Mouse (Mus musculus) kidney, postnatal 10 days (tissue): ENCODE results near the gene Cdh4.

Source experiments
- DNase-seq: peaks from one replicate; pipeline ENCODE4 v3.0.0; 2021; ENCODE audit warnings: mixed read lengths

The Cdh4 gene

DNA sequence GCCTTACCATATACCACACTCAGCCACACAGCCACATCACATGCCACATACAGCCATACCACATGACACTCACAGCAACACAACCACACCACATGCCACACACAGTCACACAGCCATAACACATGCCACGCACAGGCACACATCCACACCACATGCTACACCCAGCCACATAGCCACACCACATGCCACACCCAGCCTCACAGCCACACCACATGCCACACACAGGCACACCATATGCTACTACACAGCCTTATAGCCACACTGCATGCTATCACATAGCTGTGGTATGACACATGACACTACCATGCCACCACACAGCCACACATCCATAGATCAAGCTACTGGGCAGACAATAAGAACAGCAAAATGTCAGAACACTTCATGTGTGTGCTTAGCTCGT is 158.1 kb downstream of the Cdh4 start:
- no peak for DNase-seq

DNA sequence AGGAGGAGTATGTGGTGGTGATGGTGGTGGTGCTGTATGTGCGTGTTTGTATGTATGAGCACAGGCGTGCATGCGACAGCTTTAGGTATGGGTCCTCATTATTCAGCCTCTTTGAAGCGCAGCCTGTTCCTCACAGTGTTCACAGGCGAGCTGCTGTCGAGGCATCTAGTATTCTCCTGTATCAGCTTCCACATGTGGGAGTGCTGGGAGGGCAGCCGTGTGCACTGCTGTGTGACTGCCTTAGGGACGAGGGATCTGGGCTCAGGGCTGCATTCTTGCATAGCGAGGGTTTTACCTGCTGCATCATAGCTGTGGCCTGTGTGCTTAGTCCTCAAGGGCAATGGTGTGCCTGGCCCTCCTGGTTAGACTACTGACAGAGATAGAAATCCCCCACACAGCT is 158.9 kb downstream of the Cdh4 start:
- no peak for DNase-seq

DNA sequence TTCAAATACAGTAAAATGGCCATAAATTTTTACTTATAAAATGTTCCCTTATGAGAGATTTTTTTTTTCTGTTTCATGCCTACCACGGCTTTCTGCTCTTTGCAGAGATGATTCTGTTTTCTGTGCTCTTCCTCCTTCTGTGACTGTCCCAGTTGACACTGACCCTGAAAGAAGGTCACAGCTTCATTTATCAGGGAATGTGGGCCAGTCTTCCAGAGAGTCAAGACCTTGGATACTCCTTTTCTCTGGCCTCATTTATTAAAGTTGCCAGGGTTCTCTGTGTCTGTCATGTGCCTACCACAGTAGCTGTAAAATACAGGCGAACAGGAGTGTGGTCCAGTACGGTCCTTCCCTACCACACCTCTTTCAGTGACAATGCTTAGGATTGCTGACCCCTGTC is 162.5 kb downstream of the Cdh4 start:
- DNase-seq = no peak

DNA sequence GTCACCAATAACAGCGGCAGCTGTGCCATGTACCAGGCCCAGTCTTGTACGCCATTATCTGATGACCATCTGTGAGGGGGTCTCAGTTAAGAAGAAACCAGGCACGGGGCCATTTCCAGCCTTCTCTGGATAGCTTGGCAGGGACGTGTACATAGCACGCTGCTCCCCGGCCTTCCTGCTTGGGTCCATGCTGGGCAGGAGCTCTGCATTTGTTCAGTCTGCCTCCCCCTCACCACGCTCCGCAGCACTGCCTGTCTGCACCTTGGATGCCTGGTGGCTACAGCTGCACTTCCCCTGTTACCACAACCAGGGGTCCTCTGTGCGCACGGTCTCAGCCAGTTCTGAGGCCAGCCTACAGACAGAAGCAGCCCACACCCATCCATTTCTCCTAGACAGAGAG is 163.0 kb downstream of the Cdh4 start:
- no peak for DNase-seq

DNA sequence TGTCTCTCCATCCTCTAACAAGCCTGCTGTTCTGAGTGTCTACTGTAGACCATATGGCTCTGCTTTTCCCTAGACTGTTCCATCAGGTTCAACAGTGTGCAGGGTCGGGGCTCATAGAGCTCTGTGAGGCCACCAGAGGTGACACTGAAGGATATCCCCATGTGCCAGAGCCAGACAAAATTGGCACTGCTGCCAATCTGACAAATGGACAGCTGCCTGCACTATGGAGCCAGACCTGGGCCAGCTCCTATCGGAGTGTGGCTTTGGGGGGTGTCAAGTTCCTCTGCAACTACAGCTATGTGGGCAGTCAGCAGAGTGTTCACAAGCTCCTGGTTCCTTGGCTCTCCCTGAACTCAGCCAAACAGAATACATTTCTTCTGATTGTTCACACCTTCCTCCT is 164.1 kb downstream of the Cdh4 start:
- no peak for DNase-seq

DNA sequence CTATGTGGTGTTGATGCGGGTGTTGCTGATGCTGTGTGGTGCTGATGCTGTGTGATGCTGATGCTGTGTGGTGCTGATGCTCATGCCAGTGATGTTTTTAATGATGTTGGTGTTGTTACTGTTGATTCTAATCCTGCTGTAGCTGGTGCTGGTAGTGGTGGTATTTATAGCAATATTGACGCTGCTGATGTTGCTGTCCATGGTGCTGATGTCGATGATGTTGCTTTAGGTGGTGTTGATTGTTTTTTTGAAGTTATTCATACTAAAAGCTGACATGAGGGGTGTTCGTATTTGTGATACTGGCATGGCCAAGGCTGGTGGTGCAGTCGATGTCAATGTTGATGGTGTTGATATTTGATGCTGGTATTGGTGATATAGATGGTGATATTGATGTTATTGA is 173.7 kb downstream of the Cdh4 start:
- DNase-seq = peak; percentile 72

DNA sequence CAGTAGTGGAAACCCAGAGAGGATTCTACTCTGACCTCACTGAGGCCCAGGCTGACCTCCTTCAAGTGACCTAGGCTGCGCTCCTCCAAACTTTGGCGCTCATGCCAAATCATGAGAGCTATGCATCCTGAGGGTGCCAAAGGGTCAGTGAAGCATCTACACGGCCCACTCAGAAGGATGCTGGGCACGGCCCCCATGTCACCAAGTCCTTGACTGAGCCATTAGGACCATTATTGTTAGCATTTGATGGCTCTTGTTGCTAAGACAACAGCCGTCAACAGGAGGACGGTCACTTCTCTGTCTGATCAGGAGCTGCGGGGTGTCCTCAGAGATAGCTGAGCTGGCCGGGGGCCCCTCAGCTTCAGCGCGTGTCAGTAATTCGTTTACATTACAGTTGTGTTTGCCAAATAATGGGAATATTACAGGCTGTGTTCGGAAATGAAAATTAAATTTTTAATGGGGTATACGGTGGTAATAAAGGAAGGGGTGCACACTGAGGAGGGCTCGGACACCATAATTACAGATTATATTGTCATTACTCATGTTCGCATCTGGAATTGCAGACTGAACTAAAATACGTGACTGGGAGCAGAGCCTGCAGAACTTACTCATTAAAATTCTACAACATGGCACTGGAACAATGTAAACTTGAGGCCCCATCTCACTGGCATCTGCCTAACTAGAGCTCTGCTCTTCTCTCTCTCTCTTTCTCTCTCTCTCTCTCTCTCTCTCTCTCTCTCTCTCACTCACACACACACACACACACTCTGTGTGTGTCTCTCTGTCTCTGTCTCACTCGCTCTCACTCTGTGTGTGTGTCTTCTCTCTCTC is 181.6 kb downstream of the Cdh4 start:
- no peak for DNase-seq

DNA sequence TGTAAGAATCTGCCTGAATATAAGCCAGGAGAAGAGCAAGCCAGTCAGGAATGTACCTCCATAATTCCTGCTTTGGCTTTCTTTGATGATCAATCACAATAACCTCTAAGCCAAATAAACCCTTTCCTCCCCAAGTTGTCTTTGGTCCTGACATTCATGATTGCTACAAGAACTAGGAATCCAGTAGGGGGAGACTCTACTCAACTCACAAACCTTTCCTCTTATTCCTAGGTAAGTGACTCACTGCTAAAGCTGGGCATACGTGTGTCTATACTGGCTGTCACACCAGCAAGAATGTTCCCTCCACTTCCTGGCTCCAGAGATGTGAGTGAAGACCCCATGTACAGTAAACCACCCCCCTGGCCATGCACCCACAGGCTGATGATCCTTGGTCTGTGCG is 185.3 kb downstream of the Cdh4 start:
- DNase-seq = no peak

DNA sequence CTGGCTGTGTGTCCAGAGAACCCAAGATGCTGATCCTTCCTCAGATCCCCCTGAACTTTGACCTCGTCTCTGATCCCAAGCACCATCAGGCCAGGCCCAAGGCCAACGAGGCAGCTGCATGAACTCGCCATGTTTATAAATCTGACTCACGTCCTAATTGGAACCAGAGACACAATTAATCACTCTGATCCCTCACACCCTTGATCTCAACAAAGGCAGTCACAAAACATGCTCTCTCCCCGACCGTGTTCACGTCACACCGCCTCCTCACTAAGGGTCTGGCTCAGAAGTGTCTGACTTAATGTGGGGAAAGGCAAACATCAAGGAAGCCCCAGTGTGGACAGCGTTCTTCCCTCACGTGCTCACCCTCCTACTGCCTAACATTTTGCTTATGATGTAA is 188.5 kb downstream of the Cdh4 start:
- no peak for DNase-seq

DNA sequence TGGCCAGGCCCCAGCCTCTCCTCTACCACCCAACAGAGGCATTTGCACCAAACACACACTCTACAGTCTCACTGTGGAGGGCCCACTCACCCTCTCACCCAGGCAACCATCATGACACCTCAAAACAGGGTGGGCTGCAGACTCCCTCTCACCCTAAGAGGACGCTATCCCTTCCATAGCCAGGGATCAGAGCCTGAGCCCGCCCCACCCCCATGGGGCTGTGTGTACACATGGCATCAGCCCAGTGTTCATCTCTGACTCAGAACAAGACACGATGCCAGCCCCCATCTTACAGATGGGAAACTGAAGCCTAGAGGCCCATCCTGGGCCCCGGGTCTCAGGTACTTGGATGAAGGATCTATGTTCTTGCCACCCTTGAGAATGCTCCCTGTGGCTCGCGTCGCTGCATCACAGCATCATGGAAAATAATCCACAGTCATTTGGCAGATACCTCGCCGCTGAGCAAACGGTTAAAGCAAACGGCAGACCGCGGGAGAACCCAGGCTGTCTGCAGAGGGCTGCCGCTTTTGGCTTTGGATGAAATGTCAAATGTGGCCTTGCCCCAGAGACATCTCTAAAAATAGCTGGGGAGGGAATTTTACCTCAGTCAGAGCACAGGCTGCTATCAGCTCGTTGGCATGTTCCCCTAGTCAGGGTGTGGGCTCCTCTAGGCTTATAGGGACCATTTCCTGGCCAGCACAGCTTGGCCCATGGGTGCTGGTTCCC is 198.5 kb downstream of the Cdh4 start:
- DNase-seq = no peak

DNA sequence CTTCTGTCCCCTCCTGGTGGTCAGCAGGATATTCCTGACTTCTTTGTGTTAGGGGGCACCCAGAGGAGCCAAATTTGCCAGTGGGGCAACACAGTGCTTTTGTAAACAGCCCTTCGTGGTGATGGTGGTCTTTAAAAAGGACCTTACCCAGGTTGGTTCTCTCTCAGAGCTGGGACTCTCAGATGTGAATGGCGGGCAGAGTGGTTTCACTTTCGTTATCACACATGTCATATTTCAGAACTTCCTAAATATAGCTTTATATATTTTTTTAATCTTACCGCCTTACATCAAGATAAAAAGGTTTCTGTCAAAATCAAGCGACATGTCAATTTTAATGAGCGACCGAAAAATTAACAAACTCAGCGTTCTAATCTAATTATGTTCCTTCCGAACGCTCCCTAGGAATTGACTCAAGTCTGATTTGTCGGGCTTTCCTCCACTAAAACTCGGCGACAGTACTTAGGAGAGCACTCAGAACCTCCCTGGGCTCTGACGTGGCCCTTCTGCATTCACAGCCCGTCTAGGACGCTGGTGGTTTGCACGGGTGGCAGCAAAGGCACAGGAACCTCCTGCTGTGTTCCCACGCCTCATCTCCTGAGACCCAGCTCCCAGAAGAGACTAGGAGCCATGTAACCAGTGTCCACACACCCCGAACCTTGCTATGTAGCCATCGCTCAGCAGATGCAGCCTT is 206.5 kb downstream of the Cdh4 start:
- no peak for DNase-seq

DNA sequence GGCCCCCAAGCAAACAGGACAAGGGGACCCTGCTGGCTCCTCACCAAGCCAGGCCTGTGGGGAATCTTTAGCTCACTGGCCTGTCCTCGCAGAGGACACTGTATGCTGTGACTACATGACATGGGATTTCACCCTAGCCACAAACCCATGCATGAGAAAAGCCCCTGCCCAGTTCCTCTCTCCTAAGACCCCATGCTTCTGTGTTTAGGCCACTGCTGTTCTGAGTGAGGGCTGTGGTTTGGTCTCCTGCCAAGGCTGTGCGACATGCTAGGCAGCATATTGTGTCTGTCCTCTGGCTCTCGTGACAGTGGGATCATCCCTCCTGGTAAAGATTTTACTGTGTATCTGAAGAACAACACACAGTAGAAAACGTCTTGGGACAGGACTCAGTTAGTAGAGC is 207.1 kb downstream of the Cdh4 start:
- peak; percentile 21 for DNase-seq

DNA sequence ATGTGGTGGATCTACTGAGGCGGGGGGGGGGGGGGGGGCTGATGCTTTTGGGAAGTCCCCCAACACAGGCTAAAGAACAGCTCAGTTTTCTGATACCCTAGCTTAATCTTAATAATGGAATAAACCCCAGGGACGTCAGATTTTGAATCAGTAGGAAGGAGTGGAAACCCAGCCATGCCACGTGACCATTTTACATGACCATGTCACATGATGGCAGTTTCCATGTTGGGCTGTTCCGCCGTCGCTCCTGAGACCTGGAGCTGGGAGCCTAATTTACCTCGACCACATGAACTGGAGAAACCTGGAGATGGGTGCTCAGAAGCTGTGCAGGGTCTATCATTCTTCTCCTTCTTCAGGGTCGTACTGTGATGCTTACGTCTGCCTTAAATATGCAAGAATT is 207.9 kb downstream of the Cdh4 start:
- DNase-seq = no peak

DNA sequence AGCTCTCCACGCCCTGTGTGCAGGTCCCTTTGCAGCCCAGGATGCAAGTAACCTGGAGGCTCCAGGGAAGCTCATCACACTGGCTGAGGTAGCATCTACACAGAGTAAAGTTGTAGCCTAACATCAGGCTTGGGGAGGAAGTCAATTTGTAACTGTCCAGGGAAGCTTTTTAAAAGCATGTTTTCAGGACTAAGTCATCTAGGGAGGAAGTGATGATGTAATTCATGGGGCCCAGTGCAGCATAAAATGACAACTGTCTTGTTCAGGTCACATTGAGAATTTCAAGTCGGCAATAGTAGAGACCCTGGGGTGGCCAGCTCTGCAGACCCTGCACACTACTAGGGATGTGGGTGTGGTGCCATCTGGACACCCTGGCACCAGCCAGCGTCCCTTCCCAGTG is 213.3 kb downstream of the Cdh4 start:
- DNase-seq = no peak

DNA sequence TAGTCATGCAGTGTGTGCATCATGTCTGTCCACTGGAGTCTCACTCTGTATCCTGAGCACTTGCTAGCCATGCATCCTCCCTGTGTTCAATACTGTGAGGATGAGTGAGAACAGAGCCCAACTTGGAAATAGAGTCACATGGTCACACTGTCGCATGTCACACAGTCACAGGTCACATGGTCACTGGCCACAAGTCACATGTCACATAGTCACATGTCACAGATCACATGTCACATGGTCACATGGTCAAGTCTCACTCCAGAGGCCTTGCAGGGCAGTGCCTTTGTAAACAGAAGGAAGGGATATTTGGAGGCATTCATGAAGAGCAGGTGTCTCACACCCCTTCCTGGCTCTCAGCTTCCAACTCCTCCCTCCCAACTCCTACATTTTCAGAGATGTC is 217.0 kb downstream of the Cdh4 start:
- no peak for DNase-seq

DNA sequence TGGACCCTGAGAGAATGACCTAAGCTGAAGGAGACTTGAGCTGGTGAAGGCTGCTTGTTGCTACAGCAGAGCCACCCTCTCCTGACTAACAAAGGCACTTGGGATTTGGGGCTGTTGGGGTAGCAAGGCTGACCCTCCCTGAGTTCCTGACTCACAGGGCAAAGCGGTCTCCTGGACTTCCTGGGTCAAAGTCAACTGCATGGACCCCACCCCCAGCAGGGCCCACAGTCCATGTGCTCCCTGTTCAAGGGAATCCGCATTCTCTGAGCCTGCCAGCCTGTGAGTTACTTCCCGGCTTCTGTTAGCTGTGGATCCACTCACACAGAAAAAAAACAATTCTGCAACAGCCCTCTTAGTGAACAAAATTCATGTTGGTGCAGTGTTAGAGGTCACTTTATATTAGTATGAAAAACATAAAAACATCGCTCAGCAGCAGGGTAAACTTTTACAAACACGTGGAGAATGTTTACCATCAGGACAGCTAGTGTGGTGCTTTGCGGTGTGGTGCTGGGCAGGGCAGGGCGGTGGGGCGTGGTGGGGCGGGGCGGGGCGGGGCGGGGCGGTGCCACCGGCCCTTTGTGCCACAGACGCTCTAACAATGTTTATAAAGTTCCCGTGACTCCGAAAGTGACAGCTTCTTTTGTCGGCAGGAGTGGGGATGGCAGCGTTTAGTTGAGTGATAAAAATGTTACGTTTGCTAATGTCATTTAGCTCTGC is 219.9 kb downstream of the Cdh4 start:
- DNase-seq = peak; percentile 27

DNA sequence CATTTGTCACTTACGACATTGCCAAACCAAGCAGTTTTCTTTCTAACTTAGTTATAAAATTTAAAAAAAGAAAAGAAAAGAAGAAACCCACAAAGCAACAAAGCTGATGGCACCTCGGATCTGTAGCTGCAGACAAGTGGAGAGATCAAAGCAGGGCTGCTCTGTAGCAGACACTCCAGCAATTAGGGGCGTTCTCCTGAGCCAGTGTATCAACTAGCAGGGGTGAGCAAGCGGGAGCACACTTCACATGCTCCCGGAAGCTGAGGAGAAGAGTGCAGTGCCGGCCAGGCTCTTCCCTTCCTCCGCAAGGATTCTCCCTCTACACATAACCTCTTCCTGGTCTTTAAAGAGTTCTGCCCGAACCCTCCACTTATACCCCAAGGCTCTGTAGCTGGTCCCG is 220.5 kb downstream of the Cdh4 start:
- DNase-seq = no peak

DNA sequence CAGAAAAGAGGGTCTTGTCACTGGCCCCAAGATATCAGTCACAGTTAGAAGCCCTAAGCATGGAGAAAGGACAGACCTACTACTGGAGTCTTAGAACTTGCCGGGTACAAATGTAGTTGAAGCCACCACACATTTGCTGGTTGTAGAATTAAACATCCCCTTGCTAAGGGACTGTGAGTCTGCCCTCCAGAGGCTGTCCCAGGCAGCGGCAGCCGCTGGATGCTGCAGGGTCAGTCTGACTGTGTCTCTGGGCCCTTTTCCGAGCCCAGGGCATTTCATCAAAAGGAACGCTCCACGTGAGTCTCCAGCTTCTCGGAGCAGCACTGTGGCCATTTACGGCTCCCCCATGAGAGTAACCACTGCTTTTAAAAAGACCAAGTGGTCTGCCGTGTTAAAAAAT is 221.4 kb downstream of the Cdh4 start:
- DNase-seq = peak; percentile 13

DNA sequence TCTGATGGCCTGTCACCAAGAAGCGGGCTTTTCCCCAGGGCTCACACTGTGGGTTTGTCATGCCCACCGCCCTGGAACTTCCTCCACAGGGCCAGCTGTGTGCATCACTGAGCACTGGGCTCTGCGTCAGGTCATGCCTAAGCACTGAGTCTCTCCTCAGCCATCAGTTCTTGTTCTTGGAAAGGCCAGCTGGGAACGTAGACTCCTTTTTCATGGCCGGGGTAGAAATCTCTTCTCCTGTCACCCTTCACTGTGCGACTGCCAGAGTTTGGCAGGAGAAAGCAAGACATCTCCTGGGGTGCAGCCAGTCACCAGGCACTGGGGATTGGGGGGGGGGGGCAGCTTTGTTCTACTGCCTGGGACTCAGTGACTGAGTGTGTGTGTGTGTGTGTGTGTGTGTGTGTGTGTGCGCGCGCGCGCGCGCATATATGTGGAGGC is 222.0 kb downstream of the Cdh4 start:
- DNase-seq = no peak

DNA sequence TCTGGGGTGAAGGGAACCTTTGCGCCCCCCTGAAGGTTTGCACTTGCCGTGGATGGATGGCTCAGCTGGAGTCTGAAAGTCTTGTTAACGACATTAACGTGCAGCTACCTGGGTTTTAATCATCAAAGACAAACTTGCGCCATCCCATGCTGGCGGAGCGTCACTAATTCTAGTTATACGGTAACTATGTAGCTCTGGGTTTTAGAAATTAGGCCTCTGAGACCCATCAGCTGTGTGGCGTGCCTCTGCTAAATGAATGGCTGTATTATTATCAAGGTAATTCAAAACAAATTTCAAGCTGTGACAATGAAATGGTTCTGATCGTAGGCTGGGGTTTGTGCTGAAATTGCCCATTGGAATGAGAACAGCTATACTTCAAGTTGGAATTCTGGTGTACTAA is 228.5 kb downstream of the Cdh4 start:
- DNase-seq = no peak

DNA sequence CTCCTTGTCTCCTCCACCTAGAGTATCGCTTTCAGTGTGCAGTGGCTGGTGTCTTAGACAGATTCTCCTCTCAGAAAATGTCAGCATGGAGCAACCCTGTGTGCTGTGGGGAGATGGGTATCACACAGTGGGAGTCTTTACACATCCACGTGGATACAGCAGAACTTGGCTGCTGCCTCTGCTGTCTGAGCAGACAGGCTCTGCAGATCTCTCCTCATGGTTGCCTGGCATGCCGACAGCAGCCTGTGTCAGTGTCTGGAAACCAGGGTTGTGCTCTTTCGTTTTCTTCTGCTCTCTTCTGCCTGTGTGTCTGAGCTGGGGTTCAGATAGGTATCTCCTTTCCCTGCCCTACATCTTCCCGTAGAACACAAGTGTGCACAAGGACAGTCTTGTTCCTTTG is 237.6 kb downstream of the Cdh4 start:
- no peak for DNase-seq

DNA sequence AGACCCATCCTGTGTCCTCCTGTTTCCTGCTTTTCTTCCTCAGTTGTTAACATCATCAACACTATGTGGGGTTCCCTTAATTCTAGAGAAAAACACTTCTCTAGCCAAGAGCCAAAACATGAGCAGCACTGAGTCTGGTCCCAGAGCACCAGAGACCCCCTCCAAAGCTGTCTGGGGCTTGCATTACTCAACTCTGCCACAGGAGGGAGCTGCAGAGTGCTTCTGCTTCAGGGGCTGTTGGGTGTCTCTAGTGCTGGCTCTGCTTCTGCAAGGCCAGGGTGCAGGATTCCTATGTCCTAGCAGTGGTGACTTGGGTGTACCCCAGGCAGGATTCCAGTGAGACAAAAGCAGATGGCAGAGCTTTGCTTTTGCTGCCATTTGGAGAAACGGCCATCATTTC is 239.2 kb downstream of the Cdh4 start:
- DNase-seq = peak; percentile 57

DNA sequence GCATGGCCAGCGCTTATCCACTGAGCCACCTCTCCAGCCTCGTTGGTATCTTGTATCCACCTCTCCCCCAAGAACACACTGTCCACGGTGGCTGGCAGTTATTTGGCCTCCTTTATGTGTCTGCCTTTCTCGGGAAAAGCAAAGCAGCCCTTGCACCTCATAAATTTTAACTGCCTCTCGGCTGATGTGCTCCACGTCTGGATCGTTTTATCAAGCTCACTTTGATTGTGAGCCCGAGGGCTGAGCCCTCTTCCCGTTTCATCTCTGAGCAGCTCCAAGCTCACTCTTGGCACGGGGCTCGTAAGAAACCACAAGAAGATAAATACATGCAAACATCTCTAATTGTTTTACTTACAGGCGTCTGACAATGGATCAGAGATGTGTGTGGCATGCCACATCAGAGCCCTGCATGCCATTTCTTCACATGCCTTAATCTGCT is 245.0 kb downstream of the Cdh4 start:
- DNase-seq = no peak
